Mouse (Mus musculus): ENCODE data around the gene Rnft2. TPM values are rescaled to one million over a fixed set of nuclear protein-coding genes. Genes with fewer than 3 reads are reported as not detected.

The Rnft2 gene
- polyA plus RNA-seq, 1 experiment from 2014 or later, result 3.6 TPM

DNA sequence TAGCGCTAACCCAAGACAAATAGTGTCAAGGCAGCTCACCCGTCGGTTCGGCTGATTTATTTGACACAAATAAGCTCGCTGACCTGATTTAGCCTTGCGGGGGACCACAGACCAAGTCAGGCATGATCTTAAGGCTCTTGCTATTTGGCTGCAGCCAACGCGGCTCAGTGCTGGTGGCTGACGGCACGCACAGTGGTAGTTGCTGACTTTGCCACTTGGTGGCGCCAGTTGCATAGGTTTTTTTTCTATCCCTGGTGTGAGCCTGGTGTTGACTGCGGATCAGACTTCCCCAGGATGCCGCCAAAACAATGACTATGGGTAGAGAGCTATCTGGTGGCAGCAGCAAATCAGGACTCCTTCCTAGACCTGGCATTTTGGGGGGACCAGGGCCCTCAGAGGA, 24.1 kb upstream of the Rnft2 start:
- WGBS, result under 1% methylated on average over 13 of the region's 13 CpGs
- H3K9ac ChIP-seq (replicated peaks), result no peak overlapping the region
- H3K9me3 ChIP-seq, result no peaks in the 10 kb centered on the region
- peak; percentile 64 for ATAC-seq (ENCODE audit: insufficient number of reproducible peaks, insufficient read depth, low FRiP score, low TSS enrichment, low read depth)
- no peak overlapping the region for H3K4me3 ChIP-seq (replicated peaks)
- peak overlapping the region; percentile 39 for H3K4me2 ChIP-seq
- H3K4me1 ChIP-seq (replicated peaks), result peaks cover 25% of the 10 kb centered on the region
- H3K27me3 ChIP-seq, result peaks cover 47% of the 10 kb centered on the region
- H3K27ac ChIP-seq, result no peak overlapping the region
- H3K36me3 ChIP-seq, result no peaks in the 10 kb centered on the region

DNA sequence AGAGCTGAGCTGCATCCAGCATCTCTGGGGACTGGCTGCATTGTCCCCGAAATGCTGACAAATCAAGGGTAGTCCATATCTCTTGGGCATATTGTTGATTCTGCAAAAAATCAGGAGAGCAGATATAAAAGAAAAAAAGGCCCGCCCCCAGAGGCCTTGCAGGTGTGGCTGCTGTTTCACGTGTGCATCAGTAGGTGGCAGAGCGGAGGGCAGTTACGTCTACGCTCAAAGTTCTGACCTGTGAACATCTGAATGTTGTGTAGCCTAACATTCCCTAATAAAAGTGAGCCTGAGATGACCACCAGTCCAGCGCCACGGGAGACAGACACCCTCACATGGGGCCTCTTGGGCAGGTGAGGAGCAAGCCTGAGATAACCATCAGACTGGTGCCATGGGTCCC, 21.4 kb upstream of the Rnft2 start:
- H3K36me3 ChIP-seq, result peaks cover 23% of the 10 kb centered on the region
- H3K4me1 ChIP-seq (replicated peaks), result peaks cover 12% of the 10 kb centered on the region
- no peak overlapping the region for H3K4me3 ChIP-seq (replicated peaks)
- H3K27me3 ChIP-seq, result peaks cover 20% of the 10 kb centered on the region; the same call in 1 of the 2 replicates
- no peak overlapping the region for H3K27ac ChIP-seq
- no peaks in the 10 kb centered on the region for H3K9me3 ChIP-seq
- ATAC-seq (ENCODE audit: insufficient number of reproducible peaks, insufficient read depth, low FRiP score, low TSS enrichment, low read depth), result no peak
- H3K9ac ChIP-seq (replicated peaks), result no peak overlapping the region
- H3K4me2 ChIP-seq, result no peak overlapping the region
- 42% methylated on average over 8 of the region's 8 CpGs for WGBS

DNA sequence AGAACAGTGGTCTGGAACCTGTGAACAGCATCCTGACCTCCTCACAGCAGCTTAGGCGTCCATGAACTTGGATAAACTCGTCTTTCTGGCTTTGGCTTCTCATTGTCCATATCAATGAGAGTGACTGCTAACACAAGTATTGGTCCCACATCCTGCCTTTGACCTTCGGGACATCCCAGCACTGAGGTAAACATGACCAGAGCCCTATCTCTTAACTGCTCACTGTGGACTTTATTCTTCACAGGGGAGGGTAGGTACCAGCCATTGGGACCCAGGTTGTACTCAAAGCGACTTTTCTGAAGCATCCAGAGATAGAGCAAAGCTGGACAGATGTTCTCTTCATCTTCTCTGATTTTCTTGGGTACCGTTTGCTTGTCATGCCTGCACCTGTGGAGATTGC, 20.4 kb upstream of the Rnft2 start:
- H3K4me3 ChIP-seq (replicated peaks), result no peak overlapping the region
- H3K27me3 ChIP-seq, result peaks cover 14% of the 10 kb centered on the region; the same call in 1 of the 2 replicates
- no peaks in the 10 kb centered on the region for H3K9me3 ChIP-seq
- 77% methylated on average over 5 of the region's 5 CpGs for whole genome bisulfite sequencing
- no peak overlapping the region for H3K9ac ChIP-seq (replicated peaks)
- no peak overlapping the region for H3K27ac ChIP-seq
- H3K36me3 ChIP-seq, result peaks cover 32% of the 10 kb centered on the region
- no peak overlapping the region for H3K4me2 ChIP-seq
- H3K4me1 ChIP-seq (replicated peaks), result peaks cover 4% of the 10 kb centered on the region; the same call in 1 of the 2 replicates
- no peak for ATAC-seq (ENCODE audit: insufficient number of reproducible peaks, insufficient read depth, low FRiP score, low TSS enrichment, low read depth)

DNA sequence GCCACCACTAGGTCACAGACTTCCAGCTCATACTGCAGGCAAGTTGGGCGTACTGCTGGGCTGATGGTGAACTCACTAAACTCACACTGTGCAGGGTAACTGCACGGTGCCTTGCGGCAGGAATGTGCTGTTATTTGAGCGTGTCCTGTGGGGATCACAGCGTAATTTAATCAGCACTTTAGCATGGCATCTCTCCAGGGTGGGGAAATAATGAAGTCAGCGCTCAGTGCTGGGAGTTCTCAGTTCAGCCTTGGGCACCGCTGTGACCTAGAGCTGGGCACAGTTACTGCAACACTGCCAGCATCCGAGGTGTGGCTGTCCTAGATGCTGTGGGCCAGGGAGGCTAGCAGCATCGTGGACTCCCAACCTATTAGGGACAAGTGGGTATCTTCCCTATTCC, 19.4 kb upstream of the Rnft2 start:
- no peak overlapping the region for H3K27ac ChIP-seq
- H3K4me2 ChIP-seq, result no peak overlapping the region
- peak; percentile 6; the same call in 1 of the 2 replicates for ATAC-seq (ENCODE audit: insufficient number of reproducible peaks, insufficient read depth, low FRiP score, low TSS enrichment, low read depth)
- H3K9me3 ChIP-seq, result no peaks in the 10 kb centered on the region
- H3K4me3 ChIP-seq (replicated peaks), result no peak overlapping the region
- H3K9ac ChIP-seq (replicated peaks), result no peak overlapping the region
- 76% methylated on average over 9 of the region's 9 CpGs for WGBS
- 0 out of 2 replicates have a peak, but pooled peaks cover 5% of the 10 kb centered on the region for H3K27me3 ChIP-seq
- H3K4me1 ChIP-seq (replicated peaks), result peaks cover 2% of the 10 kb centered on the region; the same call in 1 of the 2 replicates
- H3K36me3 ChIP-seq, result peaks cover 43% of the 10 kb centered on the region

DNA sequence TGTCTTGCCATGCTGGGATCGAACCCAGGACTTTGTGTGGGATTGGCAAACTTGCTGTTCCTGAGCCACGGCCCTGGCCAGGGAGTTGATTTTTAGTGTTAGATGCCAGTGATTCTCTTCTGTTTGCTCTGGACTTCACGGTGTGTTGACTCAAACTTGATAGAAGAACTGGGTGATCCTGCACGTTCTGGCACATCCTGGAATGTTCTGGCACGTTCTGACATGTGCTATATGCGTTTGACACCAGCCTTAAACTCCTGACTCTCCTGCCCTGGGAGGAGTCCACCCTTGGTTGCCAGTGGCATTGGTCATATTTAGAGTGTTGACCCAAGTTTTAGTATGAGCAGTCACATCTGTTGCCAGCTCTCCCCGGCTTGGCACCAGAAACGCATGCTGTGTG, 17.5 kb upstream of the Rnft2 start:
- no peak overlapping the region for H3K4me3 ChIP-seq (replicated peaks)
- H3K36me3 ChIP-seq, result peaks cover 62% of the 10 kb centered on the region
- no peaks in the 10 kb centered on the region for H3K4me1 ChIP-seq (replicated peaks)
- no peak overlapping the region for H3K9ac ChIP-seq (replicated peaks)
- H3K27ac ChIP-seq, result no peak overlapping the region
- WGBS, result 91% methylated on average over 8 of the region's 8 CpGs
- ATAC-seq (ENCODE audit: insufficient number of reproducible peaks, insufficient read depth, low FRiP score, low TSS enrichment, low read depth), result no peak
- no peak overlapping the region for H3K4me2 ChIP-seq
- no peaks in the 10 kb centered on the region for H3K9me3 ChIP-seq
- H3K27me3 ChIP-seq, result no peaks in the 10 kb centered on the region

DNA sequence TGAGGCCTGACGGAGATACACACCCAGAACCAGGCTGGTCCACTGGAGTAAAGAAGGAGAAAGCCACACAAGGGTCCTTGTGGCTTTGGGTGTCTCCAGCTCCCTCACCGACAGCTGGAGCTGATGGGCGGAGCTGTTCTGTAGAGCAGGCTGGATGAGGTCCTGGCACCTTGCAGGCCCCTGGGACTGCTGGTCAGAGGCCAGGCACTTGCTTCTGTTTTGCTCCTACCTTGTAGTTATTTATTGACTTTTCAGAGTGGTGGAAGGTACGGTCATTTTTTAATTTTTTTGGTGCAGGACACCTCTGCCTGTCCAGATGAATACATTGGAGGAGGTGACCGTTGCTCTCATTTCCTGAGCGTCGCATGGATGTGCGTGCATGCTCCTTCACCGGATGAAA, 16.3 kb upstream of the Rnft2 start:
- 92% methylated on average over 9 of the region's 9 CpGs for WGBS
- ATAC-seq (ENCODE audit: insufficient number of reproducible peaks, insufficient read depth, low FRiP score, low TSS enrichment, low read depth), result no peak
- H3K27ac ChIP-seq, result no peak overlapping the region
- H3K9me3 ChIP-seq, result no peaks in the 10 kb centered on the region
- H3K4me1 ChIP-seq (replicated peaks), result no peaks in the 10 kb centered on the region
- H3K4me2 ChIP-seq, result no peak overlapping the region
- H3K9ac ChIP-seq (replicated peaks), result no peak overlapping the region
- H3K4me3 ChIP-seq (replicated peaks), result no peak overlapping the region
- peaks cover 74% of the 10 kb centered on the region for H3K36me3 ChIP-seq
- no peaks in the 10 kb centered on the region for H3K27me3 ChIP-seq

DNA sequence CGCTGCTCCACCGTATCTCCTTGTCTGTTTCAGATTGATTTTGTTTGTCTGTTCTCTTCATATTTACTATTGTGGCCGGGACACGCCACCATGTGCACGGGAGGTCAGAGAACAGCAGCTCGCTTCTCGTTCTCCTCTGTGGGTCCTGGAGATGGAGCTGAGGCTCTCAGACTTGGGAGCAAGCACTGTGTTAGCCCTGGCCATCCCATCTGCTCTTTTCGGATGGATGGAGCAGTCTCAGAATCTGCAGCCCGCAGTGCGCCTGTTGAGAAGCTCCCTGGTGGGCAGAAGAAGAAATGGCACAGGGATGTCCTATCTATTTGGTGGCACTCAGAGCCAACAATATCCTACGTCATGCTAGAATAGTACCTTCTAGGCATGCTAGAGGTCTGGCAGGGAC, 15.7 kb upstream of the Rnft2 start:
- Histone ChIP-seq H3K4me1 (replicated peaks) (no peaks in the 10 kb centered on the region), H3K9ac (replicated peaks) (no peak overlapping the region), H3K9me3 (no peaks in the 10 kb centered on the region), H3K27ac (no peak overlapping the region), H3K4me2 (no peak overlapping the region), H3K4me3 (replicated peaks) (no peak overlapping the region), H3K27me3 (no peaks in the 10 kb centered on the region), H3K36me3 (peaks cover 79% of the 10 kb centered on the region)
- WGBS, result 94% methylated on average over 11 of the region's 11 CpGs
- no peak for ATAC-seq (ENCODE audit: insufficient number of reproducible peaks, insufficient read depth, low FRiP score, low TSS enrichment, low read depth)

DNA sequence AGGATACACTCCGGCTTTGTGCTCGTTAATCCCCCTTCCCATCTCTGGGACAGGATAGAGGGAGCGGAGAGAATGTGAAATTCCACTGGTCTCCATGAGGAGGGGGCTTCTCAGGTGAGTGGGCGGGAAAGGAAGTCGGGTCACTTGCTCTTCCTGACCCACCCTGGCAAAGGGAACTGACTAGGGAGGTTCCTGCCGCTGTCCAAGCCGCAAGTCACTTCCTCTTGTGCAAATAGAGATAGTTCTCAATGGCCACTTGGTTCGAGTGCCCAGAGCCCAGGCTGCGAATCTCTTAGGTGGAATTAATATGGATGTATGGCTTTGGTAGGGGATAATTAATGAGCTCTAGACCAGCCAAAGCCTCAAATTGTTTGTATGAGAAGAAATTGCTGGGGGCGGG, 15.1 kb upstream of the Rnft2 start:
- Histone ChIP-seq H3K27me3 (no peaks in the 10 kb centered on the region), H3K4me1 (replicated peaks) (no peaks in the 10 kb centered on the region), H3K4me3 (replicated peaks) (no peak overlapping the region), H3K4me2 (no peak overlapping the region), H3K36me3 (peaks cover 82% of the 10 kb centered on the region), H3K27ac (no peak overlapping the region), H3K9ac (replicated peaks) (no peak overlapping the region), H3K9me3 (no peaks in the 10 kb centered on the region)
- no peak for ATAC-seq (ENCODE audit: insufficient number of reproducible peaks, insufficient read depth, low FRiP score, low TSS enrichment, low read depth)
- 93% methylated on average over 10 of the region's 10 CpGs for WGBS

DNA sequence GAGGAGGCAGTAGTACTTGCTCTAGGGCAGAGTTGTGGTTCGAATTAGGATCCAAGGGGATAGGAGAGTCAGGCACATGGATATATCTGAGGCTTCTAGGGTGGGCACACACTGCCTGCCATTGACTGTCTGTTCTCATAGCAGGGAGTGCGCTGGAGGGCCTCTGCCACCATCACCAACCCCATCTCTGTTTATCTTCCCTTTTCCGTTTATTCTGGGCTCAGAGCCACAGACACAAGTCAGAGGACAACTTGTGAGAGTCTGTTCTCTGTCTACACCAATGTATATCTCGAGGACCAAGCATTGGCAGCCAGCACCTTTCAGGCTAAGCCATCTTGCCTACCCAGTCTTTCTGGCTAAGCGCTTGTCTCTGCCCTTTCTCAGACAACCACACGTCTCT, 14.7 kb upstream of the Rnft2 start:
- Histone ChIP-seq H3K36me3 (peaks cover 82% of the 10 kb centered on the region), H3K9me3 (no peaks in the 10 kb centered on the region), H3K9ac (replicated peaks) (no peak overlapping the region), H3K4me1 (replicated peaks) (no peaks in the 10 kb centered on the region), H3K27ac (no peak overlapping the region), H3K4me2 (no peak overlapping the region), H3K27me3 (no peaks in the 10 kb centered on the region), H3K4me3 (replicated peaks) (no peak overlapping the region)
- no peak for ATAC-seq (ENCODE audit: insufficient number of reproducible peaks, insufficient read depth, low FRiP score, low TSS enrichment, low read depth)
- WGBS, result 87% methylated on average over 6 of the region's 6 CpGs

DNA sequence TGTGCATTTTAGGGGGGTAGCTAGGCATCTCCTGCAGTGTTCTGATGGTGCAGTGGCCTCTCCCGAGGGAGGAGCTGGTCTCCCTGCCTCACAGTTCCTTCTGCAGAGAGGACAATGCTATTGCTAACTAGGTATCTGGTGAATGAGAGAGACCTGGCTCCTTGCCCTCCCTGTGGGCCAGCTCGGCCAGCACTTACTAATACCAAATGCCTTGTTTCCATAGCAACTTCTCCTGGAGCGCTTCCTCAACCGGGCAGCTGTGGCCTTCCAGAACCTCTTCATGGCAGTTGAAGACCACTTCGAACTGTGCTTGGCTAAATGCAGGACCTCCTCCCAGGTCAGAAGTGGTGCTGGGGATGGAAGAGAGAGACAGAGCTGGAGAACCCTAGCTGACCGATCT, 14.2 kb upstream of the Rnft2 start:
- H3K4me1 ChIP-seq (replicated peaks), result no peaks in the 10 kb centered on the region
- no peaks in the 10 kb centered on the region for H3K27me3 ChIP-seq
- WGBS, result 80% methylated on average over 6 of the region's 6 CpGs
- no peak overlapping the region for H3K4me2 ChIP-seq
- peaks cover 82% of the 10 kb centered on the region for H3K36me3 ChIP-seq
- no peak overlapping the region for H3K9ac ChIP-seq (replicated peaks)
- H3K9me3 ChIP-seq, result no peaks in the 10 kb centered on the region
- no peak overlapping the region for H3K4me3 ChIP-seq (replicated peaks)
- no peak for ATAC-seq (ENCODE audit: insufficient number of reproducible peaks, insufficient read depth, low FRiP score, low TSS enrichment, low read depth)
- H3K27ac ChIP-seq, result no peak overlapping the region

DNA sequence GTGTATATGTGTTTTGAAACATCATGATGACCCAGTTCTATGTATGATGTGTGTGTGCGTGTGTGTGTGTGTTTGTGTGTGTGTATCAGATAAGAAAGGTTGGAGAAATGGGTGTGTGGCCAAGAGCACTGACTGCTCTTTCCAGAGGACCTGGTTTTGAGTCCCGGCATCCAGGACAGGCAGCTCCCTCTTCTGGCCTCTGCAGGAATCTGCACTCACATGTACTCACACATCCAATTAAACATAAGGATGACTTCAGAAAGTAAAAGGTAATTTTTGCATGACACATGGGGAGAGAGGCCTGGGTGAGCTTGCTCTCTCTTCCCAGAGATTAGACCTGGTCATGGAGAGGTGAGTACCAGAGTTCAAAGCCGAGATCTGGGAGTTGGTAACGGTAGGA, 12.1 kb upstream of the Rnft2 start:
- peaks cover 69% of the 10 kb centered on the region for H3K36me3 ChIP-seq
- WGBS, result 97% methylated on average over 4 of the region's 4 CpGs
- no peak for ATAC-seq (ENCODE audit: insufficient number of reproducible peaks, insufficient read depth, low FRiP score, low TSS enrichment, low read depth)
- no peak overlapping the region for H3K9ac ChIP-seq (replicated peaks)
- H3K27me3 ChIP-seq, result no peaks in the 10 kb centered on the region
- no peaks in the 10 kb centered on the region for H3K9me3 ChIP-seq
- H3K4me2 ChIP-seq, result no peak overlapping the region
- no peaks in the 10 kb centered on the region for H3K4me1 ChIP-seq (replicated peaks)
- no peak overlapping the region for H3K27ac ChIP-seq
- no peak overlapping the region for H3K4me3 ChIP-seq (replicated peaks)

DNA sequence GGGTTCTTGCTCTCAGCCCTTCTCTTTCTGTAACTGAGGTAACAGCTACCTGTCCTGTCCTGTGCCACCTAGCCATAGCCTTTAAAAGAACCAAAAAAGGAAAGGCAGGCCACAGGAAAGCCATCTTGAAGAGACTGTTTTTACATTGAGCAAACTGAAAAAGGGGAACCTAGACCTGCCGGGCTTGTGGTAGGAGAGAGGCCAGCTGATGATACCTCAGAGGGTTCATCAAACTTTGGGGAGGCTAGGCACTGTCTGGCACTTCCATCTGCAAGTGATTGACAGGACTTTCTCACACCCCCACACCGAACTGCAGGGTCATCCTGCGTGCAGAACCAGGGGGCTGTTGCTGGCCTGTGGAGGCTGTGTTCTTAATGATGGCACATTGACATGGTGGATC, 8.6 kb upstream of the Rnft2 start:
- no peaks in the 10 kb centered on the region for H3K9me3 ChIP-seq
- no peak overlapping the region for H3K4me3 ChIP-seq (replicated peaks)
- no peak overlapping the region for H3K9ac ChIP-seq (replicated peaks)
- H3K4me2 ChIP-seq, result no peak overlapping the region
- peaks cover 56% of the 10 kb centered on the region for H3K36me3 ChIP-seq
- H3K4me1 ChIP-seq (replicated peaks), result no peaks in the 10 kb centered on the region
- no peak for ATAC-seq (ENCODE audit: insufficient number of reproducible peaks, insufficient read depth, low FRiP score, low TSS enrichment, low read depth)
- H3K27me3 ChIP-seq, result no peaks in the 10 kb centered on the region
- WGBS, result 90% methylated on average over 3 of the region's 3 CpGs
- no peak overlapping the region for H3K27ac ChIP-seq
